In genomic region chr2:120106397-120106973, GRCm38 (mm10) we compare ENCODE assay signal across 22 mouse cellular contexts. TPM values are rescaled to one million over a fixed set of nuclear protein-coding genes. Genes with fewer than 3 reads are reported as not detected.
DNase-seq lines count a peak whose midpoint lies in the region; ATAC-seq and TF ChIP-seq lines count a peak whose summit lies in the region.
"Had no signal": no experiment of that assay in that cellular context is flagged by ENCODE, and none has a peak within 500 bp of the region (broad histone marks: within the 10 kb centered on the region; RNA-seq: fewer than 3 reads in every experiment).

No protein-coding gene starts in this region.

- H3K27me3 ChIP-seq in heart, adult 2 months (ENCODE audit: control insufficient read depth, insufficient read depth, low read length), result no peaks in the 10 kb centered on the region
- H3K27me3 ChIP-seq in intestine, embryonic 15.5 days (replicated peaks), result no peaks in the 10 kb centered on the region
- no peaks in the 10 kb centered on the region for H3K27me3 ChIP-seq in intestine, postnatal 0 days (replicated peaks; ENCODE audit: control insufficient read depth, insufficient read depth, low read length)
- H3K27me3 ChIP-seq in stomach, embryonic 14.5 days (ENCODE audit: control insufficient read depth, insufficient read depth, low read length), result no peaks in the 10 kb centered on the region
- no peaks in the 10 kb centered on the region for H3K27me3 ChIP-seq in stomach, postnatal 0 days (ENCODE audit: control insufficient read depth, insufficient read depth, low read length)
- no peaks in the 10 kb centered on the region for H3K27me3 ChIP-seq in forebrain, embryonic 11.5 days (ENCODE audit: control insufficient read depth, insufficient read depth, low read length)
- H3K27me3 ChIP-seq: hindbrain, embryonic 13.5 days; midbrain, embryonic 13.5 days; neural tube, embryonic 12.5 days had no signal

- peaks cover 68% of the 10 kb centered on the region for H3K36me3 ChIP-seq in heart, adult 2 months (ENCODE audit: control insufficient read depth, insufficient read depth, low read length)
- no peaks in the 10 kb centered on the region for H3K36me3 ChIP-seq in intestine, embryonic 15.5 days
- peaks cover 9% of the 10 kb centered on the region; the same call in 1 of the 2 replicates for H3K36me3 ChIP-seq in intestine, postnatal 0 days (ENCODE audit: control insufficient read depth, insufficient read depth)
- no peaks in the 10 kb centered on the region; the same call in 1 of the 2 replicates for H3K36me3 ChIP-seq in stomach, embryonic 14.5 days (ENCODE audit: control insufficient read depth, insufficient read depth, low read length)
- 0 out of 2 replicates have a peak, but pooled peaks cover 2% of the 10 kb centered on the region for H3K36me3 ChIP-seq in stomach, postnatal 0 days (ENCODE audit: control insufficient read depth, insufficient read depth, low read length)
- H3K36me3 ChIP-seq in forebrain, embryonic 11.5 days (ENCODE audit: control insufficient read depth, insufficient read depth, low read length), result no peaks in the 10 kb centered on the region
- H3K36me3 ChIP-seq: hindbrain, embryonic 13.5 days; midbrain, embryonic 13.5 days; neural tube, embryonic 12.5 days had no signal

- ATAC-seq in intestine, embryonic 15.5 days, result no peak
- no peak for ATAC-seq in intestine, postnatal 0 days
- ATAC-seq in stomach, embryonic 14.5 days (ENCODE audit: insufficient number of reproducible peaks, insufficient read depth, low FRiP score, low read depth), result no peak
- ATAC-seq in stomach, postnatal 0 days (ENCODE audit: low FRiP score, low TSS enrichment), result no peak
- ATAC-seq in forebrain, embryonic 11.5 days (replicated peaks; ENCODE audit: low FRiP score), result no peak
- ATAC-seq: forebrain, embryonic 16.5 days; inflammation-experienced regulatory T-cells, adult 6 months; midbrain, embryonic 13.5 days had no signal

- 0 out of 2 replicates have a peak, but pooled peaks have one; percentile 8 for TF ChIP-seq POLR2A in heart, adult 2 months (IDR thresholded peaks at IDR 0.05; ENCODE audit: insufficient read depth, low read depth, low read length)

- TF ChIP-seq CTCF in heart, adult 2 months (IDR thresholded peaks at IDR 0.05), result no peak
- TF ChIP-seq CTCF in intestine, postnatal 0 days (IDR thresholded peaks at IDR 0.05; ENCODE audit: low read depth), result no peak
- no peak for TF ChIP-seq CTCF in stomach, postnatal 0 days (IDR thresholded peaks at IDR 0.05; ENCODE audit: low read depth)

- no peaks in the 10 kb centered on the region for H3K9me3 ChIP-seq in intestine, embryonic 15.5 days
- H3K9me3 ChIP-seq in intestine, postnatal 0 days (ENCODE audit: control insufficient read depth), result no peaks in the 10 kb centered on the region
- no peaks in the 10 kb centered on the region for H3K9me3 ChIP-seq in stomach, embryonic 14.5 days (ENCODE audit: control insufficient read depth, low read depth, low read length)
- no peaks in the 10 kb centered on the region for H3K9me3 ChIP-seq in stomach, postnatal 0 days (ENCODE audit: control insufficient read depth, low read length)
- H3K9me3 ChIP-seq in forebrain, embryonic 11.5 days (ENCODE audit: control insufficient read depth, low read length), result no peaks in the 10 kb centered on the region
- H3K9me3 ChIP-seq: hindbrain, embryonic 13.5 days; limb, embryonic 10.5 days; midbrain, embryonic 13.5 days; neural tube, embryonic 12.5 days had no signal

- no peak for DNase-seq in heart, adult 2 months
- DNase-seq in heart, adult 18-20 months, result no peak
- no peak for DNase-seq in stomach, postnatal 0 days (ENCODE audit: low spot score)
- no peak for DNase-seq in forebrain, embryonic 11.5 days (ENCODE audit: low spot score)
- DNase-seq: adrenal gland, postnatal 36 days; cerebellum, adult 11-12 months; cerebellum, postnatal 25 days; embryo, embryonic 11 days; gastrocnemius, postnatal 36 days; lung, adult 18-20 months; right cerebral cortex, adult 18-20 months; spleen, adult 18-20 months; thymus, postnatal 36 days had no signal

- H3K4me3 ChIP-seq in heart, adult 2 months, result no peak overlapping the region
- no peak overlapping the region for H3K4me3 ChIP-seq in intestine, embryonic 15.5 days (replicated peaks)
- no peak overlapping the region for H3K4me3 ChIP-seq in intestine, postnatal 0 days (ENCODE audit: low read depth, low read length)
- no peak overlapping the region for H3K4me3 ChIP-seq in stomach, embryonic 14.5 days (ENCODE audit: low read depth, low read length)
- no peak overlapping the region for H3K4me3 ChIP-seq in stomach, postnatal 0 days (ENCODE audit: low read depth, low read length)
- no peak overlapping the region for H3K4me3 ChIP-seq in forebrain, embryonic 11.5 days (ENCODE audit: low read depth, low read length)
- H3K4me3 ChIP-seq: hindbrain, embryonic 13.5 days; limb, embryonic 10.5 days; midbrain, embryonic 13.5 days; neural tube, embryonic 12.5 days had no signal

- H3K4me1 ChIP-seq in heart, adult 2 months (ENCODE audit: control insufficient read depth, insufficient read depth, low read length), result peaks cover 40% of the 10 kb centered on the region
- peaks cover 23% of the 10 kb centered on the region for H3K4me1 ChIP-seq in intestine, embryonic 15.5 days (replicated peaks)
- H3K4me1 ChIP-seq in intestine, postnatal 0 days (replicated peaks; ENCODE audit: control insufficient read depth, insufficient read depth, low read length), result 0 out of 2 replicates have a peak, but pooled peaks cover 3% of the 10 kb centered on the region
- peaks cover 30% of the 10 kb centered on the region for H3K4me1 ChIP-seq in stomach, embryonic 14.5 days (ENCODE audit: control insufficient read depth, insufficient read depth, low read length)
- H3K4me1 ChIP-seq in stomach, postnatal 0 days (replicated peaks; ENCODE audit: control insufficient read depth, insufficient read depth), result peaks cover 8% of the 10 kb centered on the region
- H3K4me1 ChIP-seq in forebrain, embryonic 11.5 days (replicated peaks; ENCODE audit: control insufficient read depth, insufficient read depth, low read length), result no peaks in the 10 kb centered on the region
- H3K4me1 ChIP-seq: hindbrain, embryonic 13.5 days; midbrain, embryonic 13.5 days; neural tube, embryonic 12.5 days had no signal

- H3K4me2 ChIP-seq in intestine, embryonic 15.5 days (replicated peaks), result no peak overlapping the region
- H3K4me2 ChIP-seq in intestine, postnatal 0 days (replicated peaks; ENCODE audit: low read depth), result no peak overlapping the region
- H3K4me2 ChIP-seq in stomach, embryonic 14.5 days (replicated peaks; ENCODE audit: low read depth, low read length), result no peak overlapping the region
- no peak overlapping the region for H3K4me2 ChIP-seq in stomach, postnatal 0 days (replicated peaks; ENCODE audit: low read depth)
- H3K4me2 ChIP-seq in forebrain, embryonic 11.5 days (ENCODE audit: low read depth, low read length, severe bottlenecking), result no peak overlapping the region
- H3K4me2 ChIP-seq: hindbrain, embryonic 13.5 days; midbrain, embryonic 13.5 days; neural tube, embryonic 12.5 days had no signal

- intact Hi-C loops in heart, adult 2 months (cut with DNase I), result no loop called here

- TF ChIP-seq EP300 in heart, adult 2 months (IDR thresholded peaks at IDR 0.05; ENCODE audit: insufficient read depth, low read depth, low read length), result 0 out of 2 replicates have a peak, but pooled peaks have one; percentile 40
- no peak for TF ChIP-seq EP300 in stomach, postnatal 0 days (optimal IDR thresholded peaks at IDR 0.05)

- peak overlapping the region; percentile 83 for H3K27ac ChIP-seq in heart, adult 2 months
- H3K27ac ChIP-seq in intestine, embryonic 15.5 days, result 0 out of 2 replicates have a peak overlapping the region, but pooled peaks have one; percentile 37
- no peak overlapping the region for H3K27ac ChIP-seq in intestine, postnatal 0 days (ENCODE audit: low read depth, low read length)
- peak overlapping the region; percentile 30; the same call in 1 of the 2 replicates for H3K27ac ChIP-seq in stomach, embryonic 14.5 days (ENCODE audit: low read length)
- H3K27ac ChIP-seq in stomach, postnatal 0 days (replicated peaks), result no peak overlapping the region
- no peak overlapping the region for H3K27ac ChIP-seq in forebrain, embryonic 11.5 days (ENCODE audit: low read depth, low read length)
- H3K27ac ChIP-seq: hindbrain, embryonic 13.5 days; limb, embryonic 10.5 days; midbrain, embryonic 13.5 days; neural tube, embryonic 12.5 days had no signal

- H3K79me2 ChIP-seq in heart, adult 2 months (replicated peaks; ENCODE audit: control insufficient read depth, insufficient read depth, low read length), result no peaks in the 10 kb centered on the region

- WGBS in heart, adult 2 months, result 49% methylated on average over 8 of the region's 8 CpGs
- WGBS in intestine, embryonic 15.5 days, result 84% methylated on average over 8 of the region's 8 CpGs
- WGBS in intestine, postnatal 0 days, result 74% methylated on average over 8 of the region's 8 CpGs
- 81% methylated on average over 8 of the region's 8 CpGs for WGBS in stomach, embryonic 14.5 days
- 65% methylated on average over 8 of the region's 8 CpGs for WGBS in stomach, postnatal 0 days
- WGBS in forebrain, embryonic 11.5 days, result 88% methylated on average over 8 of the region's 8 CpGs

- peak overlapping the region; percentile 44; the same call in 1 of the 2 replicates for H3K9ac ChIP-seq in heart, adult 2 months (ENCODE audit: low read depth, low read length)
- no peak overlapping the region for H3K9ac ChIP-seq in intestine, embryonic 15.5 days
- no peak overlapping the region for H3K9ac ChIP-seq in intestine, postnatal 0 days (ENCODE audit: low read depth, low read length)
- no peak overlapping the region for H3K9ac ChIP-seq in stomach, embryonic 14.5 days (replicated peaks; ENCODE audit: low read depth, low read length)
- no peak overlapping the region for H3K9ac ChIP-seq in stomach, postnatal 0 days (ENCODE audit: low read length)
- no peak overlapping the region for H3K9ac ChIP-seq in forebrain, embryonic 11.5 days (ENCODE audit: low read length)
- H3K9ac ChIP-seq: hindbrain, embryonic 13.5 days; midbrain, embryonic 13.5 days; neural tube, embryonic 12.5 days had no signal

RNA-seq across cellular contexts. Expression of gene Ehd4, which starts 47.9 kb away (rescaled TPM):
- total RNA-seq in heart, adult 2 months (2021), result 100 to 1,000 TPM; 330 to 373 TPM
- 213 and 279 TPM in 2 replicates for polyA plus RNA-seq in heart, adult 2 months (2012; rRNA removed)
- total RNA-seq in heart, adult 18-20 months (2021), result 100 to 1,000 TPM; 382 to 400 TPM
- 50.0 and 50.1 TPM in 2 replicates for polyA plus RNA-seq in intestine, embryonic 15.5 days (2015; fragmentation: Nextera tagmentation; extraction: Ambion mirVana)
- polyA plus RNA-seq in intestine, postnatal 0 days (2015; fragmentation: Nextera tagmentation; extraction: Ambion mirVana), result 70.0 and 74.9 TPM in 2 replicates
- 32.8 and 34.0 TPM in 2 replicates for polyA plus RNA-seq in stomach, embryonic 14.5 days (2014; fragmentation: Nextera tagmentation; extraction: Ambion mirVana)
- polyA plus RNA-seq in stomach, postnatal 0 days (2015; fragmentation: Nextera tagmentation; extraction: Ambion mirVana), result 65.6 and 75.1 TPM in 2 replicates
- 13.1 and 13.9 TPM in 2 replicates for polyA plus RNA-seq in forebrain, embryonic 11.5 days (2014; fragmentation: Nextera tagmentation; extraction: Ambion mirVana)

Comparison
In these comparisons a context has a peak if more than half of its experiments do, and no peak if none do; other contexts are left out.
1. H3K27ac ChIP-seq: peak in heart, adult 2 months (single experiment), intestine, embryonic 15.5 days (single experiment) and stomach, embryonic 14.5 days (single experiment); none in intestine, postnatal 0 days (single experiment), stomach, postnatal 0 days (single experiment) and forebrain, embryonic 11.5 days (single experiment).